Mouse (Mus musculus) olfactory bulb, adult 2 months (tissue): ENCODE results near the gene Tenm4.

Source experiments
- CTCF ChIP-seq: fragments of 200-500 bp; IDR thresholded peaks from 2 replicates; pipeline ENCODE4 v1.5.1; 2012; ENCODE audit warnings: low read depth, mild to moderate bottlenecking, low read length, moderate library complexity; ENCODE audit not compliant: insufficient read depth
- POLR2A ChIP-seq: fragments of 200-500 bp; IDR thresholded peaks from 2 replicates; pipeline ENCODE4 v1.6.1; 2012; ENCODE audit warnings: mild to moderate bottlenecking, low read depth, low read length, moderate library complexity; ENCODE audit not compliant: insufficient read depth

DNA sequence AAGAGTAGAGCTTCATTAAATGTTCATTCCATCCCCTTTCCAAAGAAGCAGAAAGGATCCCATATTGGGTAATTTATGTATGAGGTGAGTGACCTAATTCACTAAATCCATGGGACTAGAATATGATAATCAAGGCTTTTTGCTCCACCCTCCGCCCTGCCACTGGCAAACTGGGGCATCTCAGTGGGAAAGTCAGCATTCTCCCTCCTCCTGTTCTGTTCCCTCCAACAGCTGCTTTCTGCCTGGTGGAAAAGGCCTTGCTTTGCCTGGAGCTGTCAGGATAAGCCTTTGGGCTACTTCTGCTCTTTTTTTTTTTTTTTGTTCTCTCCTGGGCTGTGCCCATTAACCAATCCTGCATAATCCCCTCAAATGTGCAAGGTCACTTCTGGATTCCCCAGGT lies 51.5 kb downstream of the Tenm4 start:
- no peak for TF ChIP-seq CTCF
- TF ChIP-seq POLR2A, result no peak
